Comparison of ENCODE assay signal across 9 mouse cellular contexts in the genomic region with DNA sequence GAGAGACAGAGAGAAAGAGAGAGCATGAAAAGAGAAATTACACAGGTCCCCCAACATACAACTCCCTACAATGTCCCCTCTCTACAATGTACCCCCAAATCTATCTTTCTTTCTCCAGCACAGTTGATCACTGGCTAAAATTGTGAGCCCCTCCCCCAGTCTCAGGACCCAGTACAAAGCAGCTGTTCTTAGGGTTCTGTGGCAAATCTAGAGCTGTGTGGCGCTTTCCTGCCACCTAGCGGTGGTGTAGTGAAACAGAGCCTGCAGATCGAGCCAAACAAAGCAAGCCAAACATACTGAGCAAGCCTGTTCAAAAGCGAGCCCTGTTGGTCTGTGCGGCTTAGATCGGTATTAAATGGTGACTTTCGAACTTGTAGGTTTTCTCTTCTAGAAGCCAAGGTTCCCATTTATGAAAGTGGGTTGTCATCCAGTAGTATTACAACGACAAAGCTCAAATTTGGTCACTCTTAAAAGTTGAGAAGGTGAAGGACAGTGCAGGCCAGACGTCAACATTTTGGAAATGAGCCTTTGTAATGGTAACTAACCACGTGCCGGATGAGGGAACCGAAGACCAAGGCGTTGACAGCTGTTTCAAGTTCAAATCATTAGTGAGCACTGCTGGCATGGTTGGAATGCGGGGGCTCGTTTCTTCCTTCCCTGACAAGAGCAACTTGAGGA. TPM values are rescaled to one million over a fixed set of nuclear protein-coding genes. Genes with fewer than 3 reads are reported as not detected.
DNase-seq lines count a peak whose midpoint lies in the region; ATAC-seq and TF ChIP-seq lines count a peak whose summit lies in the region.
"Had no signal": no experiment of that assay in that cellular context is flagged by ENCODE, and none has a peak within 500 bp of the region (broad histone marks: within the 10 kb centered on the region; RNA-seq: fewer than 3 reads in every experiment).

No protein-coding gene starts in this region.

- peak; percentile 75; the same call in 1 of the 2 replicates for ATAC-seq in heart, embryonic 16.5 days (replicated peaks; ENCODE audit: extremely low read depth, insufficient read depth, low FRiP score)
- no peak for ATAC-seq in liver, embryonic 13.5 days (ENCODE audit: low read depth)
- peak; percentile 92 for ATAC-seq in neural tube, embryonic 13.5 days (ENCODE audit: low read depth)

- peak; percentile 23; the same call in 1 of the 2 replicates for TF ChIP-seq EP300 in CH12.LX (IDR thresholded peaks at IDR 0.05; ENCODE audit: low read length)

- peak; percentile 85 to 96 for TF ChIP-seq CTCF in CH12.LX (conservative IDR thresholded peaks at IDR 0.05 in 1 of 2, IDR thresholded peaks at IDR 0.05 in 1 of 2; ENCODE audit: low read depth in 2 of 2, low read length in 2 of 2)
- TF ChIP-seq CTCF in embryonic fibroblast, embryonic 13.5 days (IDR thresholded peaks at IDR 0.05; ENCODE audit: borderline replicate concordance, insufficient read depth, low read length), result peak; percentile 73; the same call in 1 of the 2 replicates

- peaks cover 7 to 38% of the 10 kb centered on the region in 2 experiments for H3K4me1 ChIP-seq in CH12.LX (ENCODE audit: control insufficient read depth in 1 of 2, insufficient read depth in 2 of 2)
- no peaks in the 10 kb centered on the region for H3K4me1 ChIP-seq in embryonic fibroblast, embryonic 13.5 days (ENCODE audit: control insufficient read depth, insufficient read depth, low read length)
- 0 out of 2 replicates have a peak, but pooled peaks cover 3% of the 10 kb centered on the region for H3K4me1 ChIP-seq in heart, embryonic 16.5 days (ENCODE audit: control insufficient read depth, insufficient read depth, low read length)
- no peaks in the 10 kb centered on the region for H3K4me1 ChIP-seq in liver, embryonic 13.5 days (replicated peaks)
- H3K4me1 ChIP-seq in neural tube, embryonic 13.5 days (replicated peaks), result peaks cover 12% of the 10 kb centered on the region; the same call in 1 of the 2 replicates

- dilution Hi-C loops in CH12.LX (cut with MboI; ENCODE audit: extremely low pct_ligation_motif_present, extremely low pct_unique_long_range_greater_than_20kb, low sequenced_read_pairs), result no loop called here

- H3K27me3 ChIP-seq in CH12.LX (replicated peaks), result no peaks in the 10 kb centered on the region
- no peaks in the 10 kb centered on the region for H3K27me3 ChIP-seq in heart, embryonic 16.5 days (ENCODE audit: control insufficient read depth, insufficient read depth, low read length)
- H3K27me3 ChIP-seq in liver, embryonic 13.5 days, result no peaks in the 10 kb centered on the region
- no peaks in the 10 kb centered on the region for H3K27me3 ChIP-seq in neural tube, embryonic 13.5 days

- no peaks in the 10 kb centered on the region for H3K79me2 ChIP-seq in CH12.LX (replicated peaks; ENCODE audit: control insufficient read depth, extremely low read depth, insufficient read depth, poor library complexity, severe bottlenecking)

- H3K9ac ChIP-seq in CH12.LX (ENCODE audit: insufficient read depth, low read depth), result no peak overlapping the region
- no peak overlapping the region for H3K9ac ChIP-seq in heart, embryonic 16.5 days (ENCODE audit: low read length)
- no peak overlapping the region for H3K9ac ChIP-seq in liver, embryonic 13.5 days
- H3K9ac ChIP-seq in neural tube, embryonic 13.5 days, result 0 out of 2 replicates have a peak overlapping the region, but pooled peaks have one; percentile 22

- H3K4me3 ChIP-seq in CH12.LX (replicated peaks in 1 of 3; ENCODE audit: low read depth in 2 of 3, low read length in 2 of 3, poor library complexity in 1 of 3), result no peak overlapping the region
- no peak overlapping the region for H3K4me3 ChIP-seq in embryonic fibroblast, embryonic 13.5 days (ENCODE audit: insufficient read depth, low read length)
- H3K4me3 ChIP-seq in heart, embryonic 16.5 days (ENCODE audit: low read length), result no peak overlapping the region
- H3K4me3 ChIP-seq in liver, embryonic 13.5 days (replicated peaks), result no peak overlapping the region
- no peak overlapping the region for H3K4me3 ChIP-seq in neural tube, embryonic 13.5 days
- H3K4me3 ChIP-seq: megakaryocyte, embryonic 14.5 days had no signal

- H3K4me2 ChIP-seq in CH12.LX (ENCODE audit: insufficient read depth, low read depth, poor library complexity, severe bottlenecking), result no peak overlapping the region
- no peak overlapping the region for H3K4me2 ChIP-seq in heart, embryonic 16.5 days (ENCODE audit: low read depth, low read length)
- no peak overlapping the region for H3K4me2 ChIP-seq in liver, embryonic 13.5 days
- no peak overlapping the region for H3K4me2 ChIP-seq in neural tube, embryonic 13.5 days

- TF ChIP-seq POLR2A in CH12.LX (IDR thresholded peaks at IDR 0.05; ENCODE audit: low read depth, low read length), result no peak
- TF ChIP-seq POLR2A in embryonic fibroblast, embryonic 13.5 days (IDR thresholded peaks at IDR 0.05; ENCODE audit: low read depth, low read length), result no peak

- peak; percentile 88 for DNase-seq in CH12.LX (ENCODE audit: extremely low read depth)
- peak; percentile 94 for DNase-seq in brain, adult 2 months (ENCODE audit: low read depth, low spot score)
- DNase-seq in kidney, postnatal 14 days, result peak; percentile 84
- peak; percentile 18 for DNase-seq in liver, embryonic 13.5 days
- peak; percentile 82 for DNase-seq in testis, postnatal 10 days (ENCODE audit: low spot score)

- 20% methylated on average over 15 of the region's 15 CpGs for WGBS in heart, embryonic 16.5 days
- 31% methylated on average over 15 of the region's 15 CpGs for WGBS in liver, embryonic 13.5 days (ENCODE audit: insufficient replicate concordance)
- 27% methylated on average over 15 of the region's 15 CpGs for WGBS in neural tube, embryonic 13.5 days

- H3K36me3 ChIP-seq in CH12.LX (replicated peaks in 1 of 2; ENCODE audit: control insufficient read depth in 1 of 2, insufficient read depth in 1 of 2, low read length in 1 of 2), result no peaks in the 10 kb centered on the region
- H3K36me3 ChIP-seq in heart, embryonic 16.5 days (ENCODE audit: control insufficient read depth, insufficient read depth), result no peaks in the 10 kb centered on the region
- no peaks in the 10 kb centered on the region for H3K36me3 ChIP-seq in liver, embryonic 13.5 days
- H3K36me3 ChIP-seq in neural tube, embryonic 13.5 days, result no peaks in the 10 kb centered on the region

- H3K9me3 ChIP-seq in CH12.LX (replicated peaks; ENCODE audit: low read length), result peaks cover 8% of the 10 kb centered on the region
- H3K9me3 ChIP-seq in heart, embryonic 16.5 days (replicated peaks; ENCODE audit: control insufficient read depth, low read length), result peaks cover 8% of the 10 kb centered on the region; the same call in 1 of the 2 replicates
- no peaks in the 10 kb centered on the region for H3K9me3 ChIP-seq in liver, embryonic 13.5 days (replicated peaks)
- H3K9me3 ChIP-seq in neural tube, embryonic 13.5 days, result no peaks in the 10 kb centered on the region

- in situ Hi-C loops in CH12.LX (cut with MboI; ENCODE audit: low pct_ligation_motif_present, low pct_unique_long_range_greater_than_20kb, low sequenced_read_pairs), result loop anchor here (10.0 to 25.0 kb wide), 2 partner anchors 377 to 565 kb away; a partner anchor contains a TSS

- H3K27ac ChIP-seq in CH12.LX (ENCODE audit: insufficient read depth, low read depth), result no peak overlapping the region
- H3K27ac ChIP-seq in embryonic fibroblast, embryonic 13.5 days (ENCODE audit: insufficient read depth, low read length), result no peak overlapping the region
- H3K27ac ChIP-seq in heart, embryonic 16.5 days (ENCODE audit: low read length), result no peak overlapping the region
- H3K27ac ChIP-seq in liver, embryonic 13.5 days, result no peak overlapping the region
- H3K27ac ChIP-seq in neural tube, embryonic 13.5 days (replicated peaks), result no peak overlapping the region

- peak; percentile 96 for TF ChIP-seq RAD21 in CH12.LX (IDR thresholded peaks at IDR 0.05; ENCODE audit: low read depth, low read length)

TF ChIP-seq in CH12.LX, 34 proteins besides CTCF, POLR2A, EP300 and RAD21 (continues in another document):
- TF ChIP-seq ZC3H11A (IDR thresholded peaks at IDR 0.05; ENCODE audit: low read depth, low read length) (peak; percentile 57), MEF2A (IDR thresholded peaks at IDR 0.05; ENCODE audit: borderline replicate concordance, low read depth, low read length) (peak; percentile 57), BHLHE40 (IDR thresholded peaks at IDR 0.05; ENCODE audit: low read depth, low read length) (peak; percentile 10), HCFC1 (IDR thresholded peaks at IDR 0.05; ENCODE audit: low read depth, low read length) (0 out of 2 replicates have a peak, but pooled peaks have one; percentile 16), CHD2 (IDR thresholded peaks at IDR 0.05; ENCODE audit: low read length) (peak; percentile 77), TCF12 (IDR thresholded peaks at IDR 0.05; ENCODE audit: low read depth, low read length) (peak; percentile 50; the same call in 1 of the 2 replicates), TBP (conservative IDR thresholded peaks at IDR 0.05; ENCODE audit: low read depth, low read length) (0 out of 2 replicates have a peak, but pooled peaks have one; percentile 26), MAX (IDR thresholded peaks at IDR 0.05; ENCODE audit: low read length) (peak; percentile 79), ZKSCAN1 (IDR thresholded peaks at IDR 0.05; ENCODE audit: borderline replicate concordance, low read depth, low read length) (no peak), ELF1 (IDR thresholded peaks at IDR 0.05; ENCODE audit: low read depth, low read length) (0 out of 2 replicates have a peak, but pooled peaks have one; percentile 23), MYC (IDR thresholded peaks at IDR 0.05; ENCODE audit: low read depth, low read length) (0 out of 2 replicates have a peak, but pooled peaks have one; percentile 32), ETS1 (conservative IDR thresholded peaks at IDR 0.05; ENCODE audit: low read depth, low read length) (0 out of 2 replicates have a peak, but pooled peaks have one; percentile 10), SMC3 (IDR thresholded peaks at IDR 0.05; ENCODE audit: low read depth, low read length) (peak; percentile 89), NRF1 (IDR thresholded peaks at IDR 0.05; ENCODE audit: low read depth, low read length) (no peak), MXI1 (IDR thresholded peaks at IDR 0.05; ENCODE audit: low read depth, low read length) (peak; percentile 57; the same call in 1 of the 2 replicates), IRF4 (IDR thresholded peaks at IDR 0.05; ENCODE audit: low read depth, low read length) (no peak)

RNA-seq across cellular contexts. Expression of a gene that starts 44.8 kb away (rescaled TPM):
- total RNA-seq in CH12.LX (2012; rRNA removed) (103 and 129 TPM in 2 replicates), CH12.LX (2014; rRNA removed) (298 and 307 TPM in 2 replicates)
- polyA plus RNA-seq in CH12.LX (2012; ENCODE audit: insufficient read length, low read depth), result 106 and 109 TPM in 2 replicates
- polyA plus RNA-seq in embryonic fibroblast, embryonic 13.5 days (2011; ENCODE audit: insufficient read length, low read depth, missing spikeins), result 0.25 TPM in 1 of 2 replicates, not detected in the other
- polyA plus RNA-seq in heart, embryonic 16.5 days (2015; fragmentation: Nextera tagmentation; extraction: Ambion mirVana), result 9.3 and 17.7 TPM in 2 replicates
- polyA plus RNA-seq in liver, embryonic 13.5 days (2015; fragmentation: Nextera tagmentation; extraction: Ambion mirVana), result 0.95 and 1.0 TPM in 2 replicates
- 17.4 and 18.8 TPM in 2 replicates for polyA plus RNA-seq in neural tube, embryonic 13.5 days (2015; fragmentation: Nextera tagmentation; extraction: Ambion mirVana)

Comparison
In these comparisons a context has a peak if more than half of its experiments do, and no peak if none do; other contexts are left out.
1. DNase-seq: peak in every context shown above with its lines; median percentile 94 in brain, adult 2 months; 88 in CH12.LX; 84 in kidney, postnatal 14 days; 82 in testis, postnatal 10 days; 18 in liver, embryonic 13.5 days.